Mouse (Mus musculus): ENCODE data around the gene Mroh8.
"Not testable (repeated sequence)": the region's sequence is repeated elsewhere in the genome, so short reads cannot be mapped to it uniquely, and the experiment has no call there.

The Mroh8 gene

DNA sequence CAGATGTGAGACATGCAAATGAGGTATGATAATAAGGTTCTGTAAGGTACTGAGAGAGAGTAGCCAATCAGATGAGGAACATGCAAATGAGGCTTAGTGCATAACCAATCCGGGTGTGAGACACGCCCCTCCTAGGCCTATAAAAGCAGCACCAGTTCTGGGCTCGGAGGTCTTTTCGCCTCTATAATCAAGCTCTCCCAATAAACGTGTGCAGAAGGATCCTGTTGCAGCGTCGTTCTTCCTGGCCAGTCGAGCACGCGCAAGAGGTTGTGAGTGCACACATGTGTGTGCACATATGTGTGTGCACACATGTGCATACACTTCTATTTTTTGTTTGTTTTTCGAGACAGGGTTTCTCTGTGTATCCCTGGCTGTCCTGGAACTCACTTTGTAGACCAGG, 80.9 kb downstream of the Mroh8 start:
- not testable (repeated sequence) for DNase-seq (ENCODE audit: low spot score in 2 of 2)

DNA sequence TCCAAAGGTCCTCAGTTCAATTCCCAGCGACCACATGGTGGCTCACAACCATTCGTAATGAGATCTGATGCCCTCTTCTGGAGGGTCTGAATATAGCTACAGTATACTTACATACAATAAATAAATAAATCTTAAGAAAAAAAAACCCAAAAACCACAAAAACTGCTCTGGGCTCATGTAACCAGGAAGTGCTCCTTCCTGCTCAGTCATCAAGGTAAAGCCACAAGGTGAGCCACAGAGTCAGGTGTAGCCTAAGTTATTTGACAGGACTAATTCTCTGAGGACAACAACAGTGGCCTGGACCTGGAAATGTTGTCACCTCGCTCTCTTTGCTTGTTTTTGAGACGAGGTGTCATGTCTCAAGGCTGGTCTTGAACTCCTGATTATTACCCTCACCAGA, 88.7 kb downstream of the Mroh8 start:
- DNase-seq (ENCODE audit: low spot score in 2 of 2): no peak

DNA sequence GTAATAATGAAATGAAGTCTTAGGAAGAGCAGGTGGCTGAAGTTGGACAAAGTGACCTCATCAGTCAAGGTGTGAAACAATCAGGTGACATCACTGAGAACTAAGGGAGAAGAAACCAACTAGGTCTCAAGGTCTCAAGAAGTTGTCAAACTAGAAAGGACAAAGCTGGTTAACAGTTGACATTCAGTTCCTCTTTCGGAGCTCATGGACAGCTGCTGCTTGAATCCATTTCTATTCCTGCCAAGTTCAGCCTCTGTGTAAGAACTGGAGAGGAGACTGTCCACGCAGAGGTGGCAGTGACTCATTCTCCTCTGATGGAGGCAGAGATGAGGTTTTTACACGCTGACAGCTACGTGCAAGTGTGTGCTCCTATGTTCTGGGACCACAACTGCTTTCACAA, 92.1 kb downstream of the Mroh8 start:
- no peak for DNase-seq (ENCODE audit: low spot score in 2 of 2)

DNA sequence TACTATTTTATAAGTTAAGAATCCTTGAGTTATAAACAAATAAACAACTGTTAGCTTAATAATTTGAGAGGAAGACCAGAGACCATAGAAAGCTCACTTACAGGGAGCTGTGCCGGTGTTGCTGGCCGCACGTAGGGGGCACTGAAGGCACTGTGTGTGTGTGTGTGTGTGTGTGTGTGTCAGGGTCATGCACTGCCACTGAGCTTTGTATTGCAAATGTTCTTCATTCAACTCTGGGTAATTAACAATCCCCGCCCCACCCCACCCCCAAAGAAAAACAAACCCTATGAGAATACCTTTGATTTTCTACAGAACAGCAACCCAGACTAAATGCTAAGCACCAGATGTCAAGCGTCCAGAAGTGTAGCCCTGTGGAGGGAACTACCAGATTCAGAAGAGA, 92.8 kb downstream of the Mroh8 start:
- DNase-seq (ENCODE audit: low spot score in 2 of 2): no peak

DNA sequence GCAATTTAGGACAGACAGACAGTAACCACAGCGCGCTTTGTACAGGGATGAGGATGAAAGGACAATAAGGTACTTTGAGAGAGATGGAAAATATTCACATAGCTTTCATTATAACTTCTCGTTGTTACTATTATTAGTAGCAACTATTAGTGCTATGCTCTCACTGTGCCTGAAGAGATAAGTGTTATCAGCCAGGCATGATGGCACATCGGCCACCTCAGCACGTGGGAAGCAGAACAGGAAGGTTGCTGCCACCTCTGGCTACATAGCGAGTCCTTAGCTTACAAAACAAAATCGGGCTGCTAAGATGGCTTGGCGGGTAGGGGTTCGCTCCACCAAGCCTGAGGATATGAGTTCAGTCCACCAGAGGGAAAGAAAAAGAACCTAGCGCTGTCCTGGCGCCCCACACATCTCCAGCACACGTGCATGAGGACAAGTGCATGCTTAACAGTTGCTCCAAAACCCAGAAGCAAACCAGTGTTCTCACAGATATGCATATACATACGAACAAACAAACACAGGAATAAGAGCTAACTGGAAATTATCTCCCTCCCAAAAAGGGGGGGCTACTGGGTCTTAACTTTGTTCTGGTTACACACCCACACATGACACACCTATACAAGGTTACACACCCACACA, 94.2 kb downstream of the Mroh8 start:
- DNase-seq (ENCODE audit: low spot score in 2 of 2): no peak

DNA sequence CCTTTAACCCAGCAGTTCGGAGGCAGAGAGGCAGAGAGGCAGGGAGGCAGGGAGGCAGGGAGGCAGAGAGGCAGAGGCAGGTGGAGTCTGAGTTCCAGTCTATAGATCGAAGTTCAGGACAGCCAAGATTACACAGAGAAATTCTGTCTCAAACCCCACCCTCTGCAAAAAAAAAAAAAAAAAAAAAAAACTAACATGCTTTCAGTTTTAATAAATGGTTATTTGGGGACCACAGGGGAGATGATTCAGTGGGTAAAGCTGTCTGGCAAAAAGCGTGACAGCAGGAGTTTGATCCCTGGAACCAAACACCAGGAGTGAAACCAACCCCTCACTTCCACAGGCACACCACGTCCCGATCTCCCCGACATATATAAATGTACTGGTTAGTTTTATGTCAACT, 101.2 kb downstream of the Mroh8 start:
- DNase-seq (ENCODE audit: low spot score in 2 of 2): no peak

DNA sequence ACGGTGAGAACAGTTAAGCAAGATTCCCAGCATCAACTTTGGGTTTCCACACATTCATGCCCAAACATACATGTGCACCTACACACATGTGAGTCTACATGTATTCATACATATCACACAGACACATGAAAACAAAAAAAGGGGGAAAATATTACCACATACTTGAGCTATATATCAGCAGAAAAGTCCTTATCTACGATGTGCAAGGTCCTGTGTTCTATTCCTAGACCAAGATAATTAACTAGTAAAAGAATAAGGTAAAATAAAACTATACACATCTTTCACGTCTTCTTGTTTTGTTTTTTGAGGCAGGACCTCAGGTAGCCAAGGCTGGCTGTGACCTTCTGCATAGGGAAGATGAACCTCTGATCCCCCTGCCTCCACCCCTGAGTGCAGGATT, 103.1 kb downstream of the Mroh8 start:
- no peak for DNase-seq (ENCODE audit: low spot score in 2 of 2)

DNA sequence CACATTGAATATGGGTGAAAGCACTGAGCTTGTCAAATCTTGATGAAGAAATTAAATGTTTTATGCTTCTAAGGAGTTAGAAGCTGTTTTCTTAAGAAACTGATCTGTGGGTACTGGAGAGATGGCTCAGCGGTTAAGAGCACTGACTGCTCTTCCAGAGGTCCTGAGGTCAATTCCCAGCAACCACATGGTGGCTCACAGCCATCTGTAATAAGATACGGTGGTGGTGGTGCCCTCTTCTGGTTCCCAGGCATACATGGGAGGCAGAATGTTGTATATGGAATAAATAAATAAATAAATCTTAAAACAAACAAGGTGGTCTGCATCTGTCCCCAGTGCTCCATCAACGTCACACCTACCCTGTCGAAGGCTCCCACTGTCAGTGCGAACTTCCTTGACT, 104.9 kb downstream of the Mroh8 start:
- DNase-seq (ENCODE audit: low spot score in 2 of 2): no peak

DNA sequence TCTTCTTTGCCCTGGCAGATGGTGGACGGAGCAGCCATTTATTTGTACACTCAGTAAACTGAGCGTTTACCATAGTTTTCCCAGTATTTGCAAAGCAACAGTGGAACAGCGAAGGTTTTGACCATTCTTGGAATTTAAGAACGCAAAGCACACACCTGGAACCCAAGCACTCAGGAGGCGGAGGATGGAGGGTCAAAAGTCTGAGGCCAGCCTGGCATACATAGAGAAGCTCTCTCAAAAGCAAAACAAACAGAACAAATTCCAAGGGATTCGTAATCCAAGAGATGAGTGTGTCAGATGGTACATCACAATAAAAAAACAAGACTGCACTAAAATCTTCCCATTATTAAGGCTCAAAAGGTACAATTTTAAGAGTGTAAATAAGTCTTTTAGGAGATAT, 105.8 kb downstream of the Mroh8 start:
- DNase-seq (ENCODE audit: low spot score in 2 of 2): no peak

DNA sequence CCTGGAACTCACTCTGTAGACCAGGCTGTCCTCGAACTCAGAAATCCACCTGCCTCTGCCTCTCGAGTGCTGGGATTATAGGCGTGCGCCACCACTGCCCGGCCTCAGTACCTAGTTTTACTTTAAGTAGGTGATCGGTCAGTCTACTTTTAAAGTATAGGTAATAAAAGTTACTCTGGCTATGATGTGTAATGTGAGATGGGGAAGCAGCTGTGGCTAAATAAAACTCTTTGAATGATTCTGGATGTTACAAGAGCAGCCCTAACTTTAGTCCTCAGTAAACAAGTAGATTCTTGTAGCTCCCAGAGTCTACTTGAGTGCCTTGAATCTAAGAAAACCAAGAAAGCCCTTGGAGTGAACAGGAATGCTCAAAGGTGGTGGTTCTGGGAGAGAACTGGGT, 106.4 kb downstream of the Mroh8 start:
- no peak for DNase-seq (ENCODE audit: low spot score in 2 of 2)

DNA sequence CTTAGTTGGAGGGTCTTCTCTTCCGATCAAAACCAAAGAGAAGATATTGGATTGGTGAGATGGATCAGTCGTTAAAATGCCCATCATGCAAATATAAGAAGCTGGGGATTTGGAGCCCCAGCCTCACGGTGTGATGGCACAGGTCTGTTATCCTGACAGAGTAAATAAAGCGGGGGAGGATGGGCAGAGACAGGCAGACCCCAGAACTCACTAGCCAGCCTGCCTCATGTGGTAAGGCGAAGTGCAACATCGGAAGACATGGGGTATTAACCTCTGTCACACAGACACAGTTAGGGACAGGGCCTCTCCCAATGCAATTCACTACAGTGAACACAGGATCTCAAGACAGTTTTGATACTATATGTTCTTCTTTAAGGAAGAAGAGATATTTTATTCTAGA, 108.7 kb downstream of the Mroh8 start:
- no peak for DNase-seq (ENCODE audit: low spot score in 2 of 2)

DNA sequence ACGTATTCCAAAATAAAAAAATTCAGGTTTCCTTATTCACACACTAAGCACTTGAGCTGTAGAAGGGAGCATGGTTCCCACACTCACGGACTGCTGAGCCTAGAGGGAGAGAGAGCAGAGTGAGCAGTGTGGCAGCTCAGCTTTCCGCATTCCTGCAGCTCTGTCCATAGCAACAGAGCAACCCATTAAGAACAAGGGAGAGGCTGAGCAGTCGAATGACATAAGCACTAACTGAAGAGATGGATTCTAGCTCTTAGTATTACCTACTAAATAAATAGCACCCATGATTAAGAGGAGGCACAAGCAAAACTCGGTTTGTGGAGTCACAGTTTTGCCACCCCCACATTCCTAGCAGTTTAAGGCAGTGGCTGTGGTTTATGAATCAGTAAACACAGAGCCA, 109.2 kb downstream of the Mroh8 start:
- DNase-seq (ENCODE audit: low spot score in 2 of 2): no peak

DNA sequence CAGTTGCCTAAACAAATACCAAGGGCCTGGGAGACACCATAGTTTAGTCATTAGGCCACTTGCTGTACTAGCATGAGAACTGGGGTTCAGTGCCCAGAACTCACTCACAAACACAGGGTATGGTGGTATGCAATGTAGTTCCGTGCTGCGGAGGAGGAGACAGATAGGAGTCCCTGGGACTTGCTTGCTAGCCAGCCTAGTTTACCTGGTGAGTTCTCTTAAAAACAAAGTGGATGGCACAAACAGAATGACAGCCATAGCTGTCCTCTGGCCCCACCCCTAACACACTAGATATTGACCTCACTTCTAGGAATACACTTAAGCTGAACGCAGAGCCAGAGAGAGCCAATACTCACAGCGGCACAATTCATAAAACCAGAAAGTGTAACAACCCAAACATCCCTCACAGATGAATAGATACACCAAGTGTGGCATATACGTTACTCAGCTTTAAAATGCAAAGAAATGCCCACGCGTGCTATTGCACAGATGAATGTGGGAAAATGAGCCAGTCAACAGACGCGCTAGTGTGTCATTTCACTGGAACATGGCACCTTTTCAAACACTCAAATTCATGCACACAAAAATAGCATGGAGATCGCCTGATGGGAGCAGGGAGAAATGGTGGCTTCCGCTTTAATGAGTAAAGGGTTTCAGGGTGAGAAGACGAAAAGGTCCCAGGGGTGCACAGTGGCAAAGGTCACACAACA, 112.8 kb downstream of the Mroh8 start:
- no peak for DNase-seq (ENCODE audit: low spot score in 2 of 2)

DNA sequence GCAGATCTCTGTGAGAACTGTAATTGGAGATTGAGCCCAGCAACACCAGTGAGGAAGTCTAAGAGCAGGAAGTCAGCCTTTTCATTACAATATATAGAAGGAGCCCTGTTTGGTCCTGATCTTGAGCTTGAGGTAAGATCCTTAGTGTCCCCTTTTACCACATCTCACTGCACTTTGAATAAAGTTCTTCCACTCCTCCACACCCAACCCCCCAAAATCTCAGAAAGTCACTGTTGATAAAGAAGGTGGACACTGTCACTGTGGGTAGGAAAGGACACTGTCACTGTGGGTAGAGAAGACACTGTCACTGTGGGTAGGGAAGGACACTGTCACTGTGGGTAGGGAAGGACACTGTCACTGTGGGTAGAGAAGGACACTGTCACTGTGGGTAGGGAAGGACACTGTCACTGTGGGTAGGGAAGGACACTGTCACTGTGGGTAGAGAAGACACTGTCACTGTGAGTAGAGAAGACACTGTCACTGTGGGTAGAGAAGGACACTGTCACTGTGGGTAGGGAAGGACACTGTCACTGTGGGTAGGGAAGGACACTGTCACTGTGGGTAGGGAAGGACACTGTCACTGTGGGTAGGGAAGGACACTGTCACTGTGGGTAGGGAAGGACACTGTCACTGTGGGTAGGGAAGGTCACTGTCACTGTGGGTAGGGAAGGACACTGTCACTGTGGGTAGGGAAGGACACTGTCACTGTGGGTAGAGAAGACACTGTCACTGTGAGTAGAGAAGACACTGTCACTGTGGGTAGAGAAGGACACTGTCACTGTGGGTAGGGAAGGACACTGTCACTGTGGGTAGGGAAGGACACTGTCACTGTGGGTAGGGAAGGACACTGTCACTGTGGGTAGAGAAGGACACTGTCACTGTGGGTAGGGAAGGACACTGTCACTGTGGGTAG, 113.8 kb downstream of the Mroh8 start:
- not testable (repeated sequence) for DNase-seq (ENCODE audit: low spot score in 2 of 2)

DNA sequence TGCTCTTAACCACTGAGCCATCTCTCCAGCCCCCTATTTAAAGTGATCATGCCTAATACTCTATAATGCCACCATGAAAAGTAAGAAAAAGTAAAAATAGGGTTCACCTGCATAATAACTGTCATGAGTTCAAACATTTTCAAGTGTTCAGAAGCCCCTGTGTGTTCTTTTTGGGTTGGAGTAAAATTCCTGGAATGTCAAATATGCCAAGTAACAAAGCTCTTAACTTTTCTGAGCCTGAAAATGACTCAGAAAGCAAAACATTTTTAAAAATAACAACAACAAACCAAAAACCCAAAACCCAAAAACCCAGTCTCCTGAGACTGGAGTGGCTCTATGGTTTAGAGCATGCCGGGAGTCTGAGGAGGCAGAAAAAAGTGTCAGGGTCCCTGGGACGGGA, 115.2 kb downstream of the Mroh8 start:
- no peak for DNase-seq (ENCODE audit: low spot score in 2 of 2)
